Mouse (Mus musculus): ENCODE results near the gene Notch4.

GRCm38 (mm10) chr17:34519001-34519400 lies 45.1 kb upstream of the Notch4 start:
- no peak for TF ChIP-seq POLR2A (IDR thresholded peaks at IDR 0.05; ENCODE audit: borderline replicate concordance, extremely low read depth, insufficient read depth, insufficient read length, poor library complexity, severe bottlenecking)
- TF ChIP-seq CTCF (IDR thresholded peaks at IDR 0.05; ENCODE audit: borderline replicate concordance, extremely low read depth, insufficient read depth, insufficient read length): no peak

Measured in brain, embryonic 14.5 days (tissue).